Mouse (Mus musculus) embryo, embryonic 9.5 days (tissue): ENCODE results near the gene Cacna1g.

Experiments used
- DNase-seq: peaks from one replicate; pipeline ENCODE4 v3.0.0-alpha.2; 2017; ENCODE audit errors: extremely low spot score

Cacna1g gene

GRCm38 (mm10) chr11:94447017-94447416, 27.0 kb downstream of the Cacna1g start:
- no peak for DNase-seq

GRCm38 (mm10) chr11:94445300-94445699, 28.7 kb downstream of the Cacna1g start:
- DNase-seq, result no peak

GRCm38 (mm10) chr11:94444829-94445228, 29.2 kb downstream of the Cacna1g start:
- no peak for DNase-seq

GRCm38 (mm10) chr11:94441752-94442151, 32.2 kb downstream of the Cacna1g start:
- DNase-seq, result no peak

- no peak for DNase-seq
These were observed 32.9 kb downstream of the Cacna1g start for GRCm38 (mm10) chr11:94441122-94441521.

- no peak for DNase-seq
These were observed 33.6 kb downstream of the Cacna1g start for GRCm38 (mm10) chr11:94440421-94440820.

- DNase-seq, result peak; percentile 48
These were observed 44.9 kb downstream of the Cacna1g start for GRCm38 (mm10) chr11:94429011-94429651.

- no peak for DNase-seq
These were observed 45.7 kb downstream of the Cacna1g start for GRCm38 (mm10) chr11:94428091-94428835.

- no peak for DNase-seq
These were observed 48.3 kb downstream of the Cacna1g start for GRCm38 (mm10) chr11:94425656-94426055.

GRCm38 (mm10) chr11:94425215-94425614, 48.8 kb downstream of the Cacna1g start:
- DNase-seq, result no peak

- no peak for DNase-seq
These were observed 49.6 kb downstream of the Cacna1g start for GRCm38 (mm10) chr11:94424380-94424779.

GRCm38 (mm10) chr11:94423855-94424254, 50.1 kb downstream of the Cacna1g start:
- no peak for DNase-seq

- DNase-seq, result no peak
These were observed 53.0 kb downstream of the Cacna1g start for GRCm38 (mm10) chr11:94420991-94421390.

- DNase-seq, result no peak
These were observed 53.7 kb downstream of the Cacna1g start for GRCm38 (mm10) chr11:94420325-94420724.

- DNase-seq, result no peak
These were observed 54.8 kb downstream of the Cacna1g start for GRCm38 (mm10) chr11:94419004-94419727.

GRCm38 (mm10) chr11:94414042-94414441, 60.0 kb downstream of the Cacna1g start:
- DNase-seq, result no peak

- no peak for DNase-seq
These were observed 60.5 kb downstream of the Cacna1g start for GRCm38 (mm10) chr11:94413516-94413915.

- DNase-seq, result no peak
These were observed 61.0 kb downstream of the Cacna1g start for GRCm38 (mm10) chr11:94412998-94413469.

- DNase-seq, result no peak
These were observed 61.4 kb downstream of the Cacna1g start for GRCm38 (mm10) chr11:94412562-94412961.

- DNase-seq, result no peak
These were observed 66.1 kb downstream of the Cacna1g start for GRCm38 (mm10) chr11:94407803-94408321.

- DNase-seq, result no peak
These were observed 68.7 kb downstream of the Cacna1g start for GRCm38 (mm10) chr11:94405348-94405747.

- DNase-seq, result peak; percentile 79
These were observed 69.2 kb downstream of the Cacna1g start for GRCm38 (mm10) chr11:94404641-94405260.
